Mouse (Mus musculus) erythroblast, embryonic 14.5 days (primary cell): ENCODE data around the gene Foxl1. TPM values are rescaled to one million over a fixed set of nuclear protein-coding genes. Genes with fewer than 3 reads are reported as not detected.
A peak's percentile ranks its signal among the peaks of the same experiment; 100 is the strongest.

ENCODE experiments used
- H3K27me3 ChIP-seq: 2 replicates; pipeline ENCODE4 v1.6.1; 2012; ENCODE audit warnings: inconsistent platforms; ENCODE audit not compliant: control insufficient read depth
- H3K36me3 ChIP-seq: 2 replicates; pipeline ENCODE4 v1.6.1; 2012; ENCODE audit warnings: mild to moderate bottlenecking, inconsistent platforms; ENCODE audit not compliant: control insufficient read depth
- H3K4me1 ChIP-seq: 2 replicates; pipeline ENCODE4 v1.6.1; 2012; ENCODE audit warnings: inconsistent platforms; ENCODE audit not compliant: control insufficient read depth
- H3K4me3 ChIP-seq: replicated peaks from 2 replicates; pipeline ENCODE3; 2012; ENCODE audit warnings: moderate library complexity, mild to moderate bottlenecking, inconsistent platforms
- H3K9me3 ChIP-seq: 2 replicates; pipeline ENCODE4 v1.6.1; 2012; ENCODE audit warnings: low read length, inconsistent platforms, mixed read lengths; ENCODE audit not compliant: control insufficient read depth
- GATA1 ChIP-seq: IDR thresholded peaks from 2 replicates; pipeline ENCODE4 v1.6.1; 2012; ENCODE audit warnings: low read length, inconsistent platforms, mixed read lengths
- TAL1 ChIP-seq: IDR thresholded peaks from 3 replicates; pipeline ENCODE4 v1.6.1; 2012; ENCODE audit warnings: low read length, inconsistent platforms, mixed read lengths
- polyA plus RNA-seq: library from polyadenylated mRNA; stranded (reverse); fragments of >175 nt; gene quantifications from 2 replicates; pipeline ENCODE4 v1.2.3, GENCODE M21; 2012

The Foxl1 gene
- polyA plus RNA-seq, 1 experiment = not detected

- Histone ChIP-seq H3K4me1 (no peaks in the 10 kb centered on the region), H3K4me3 (no peak overlapping the region), H3K27me3 (peaks cover 82% of the 10 kb centered on the region), H3K36me3 (no peaks in the 10 kb centered on the region), H3K9me3 (no peaks in the 10 kb centered on the region)
- TF ChIP-seq TAL1 (no peak), GATA1 (no peak)
Measured at GRCm38 (mm10) chr8:121090716-121091115, 37.0 kb upstream of the Foxl1 start.

GRCm38 (mm10) chr8:121092141-121092540 lies 35.6 kb upstream of the Foxl1 start:
- H3K4me1 ChIP-seq = no peaks in the 10 kb centered on the region
- TF ChIP-seq TAL1 (no peak), GATA1 (no peak)
- no peak overlapping the region for H3K4me3 ChIP-seq
- H3K36me3 ChIP-seq = peaks cover 2% of the 10 kb centered on the region
- H3K27me3 ChIP-seq = peaks cover 67% of the 10 kb centered on the region
- H3K9me3 ChIP-seq = no peaks in the 10 kb centered on the region

- TF ChIP-seq TAL1 = no peak
- H3K9me3 ChIP-seq = no peaks in the 10 kb centered on the region
- H3K27me3 ChIP-seq = peaks cover 63% of the 10 kb centered on the region
- peaks cover 7% of the 10 kb centered on the region for H3K36me3 ChIP-seq
- no peaks in the 10 kb centered on the region for H3K4me1 ChIP-seq
- no peak overlapping the region for H3K4me3 ChIP-seq
Measured at GRCm38 (mm10) chr8:121092627-121093026, 35.1 kb upstream of the Foxl1 start.

- no peak overlapping the region for H3K4me3 ChIP-seq
- TF ChIP-seq GATA1 = no peak
- no peak for TF ChIP-seq TAL1
- H3K9me3 ChIP-seq = no peaks in the 10 kb centered on the region
- peaks cover 54% of the 10 kb centered on the region for H3K27me3 ChIP-seq
- H3K36me3 ChIP-seq = peaks cover 15% of the 10 kb centered on the region
- no peaks in the 10 kb centered on the region for H3K4me1 ChIP-seq
Measured at GRCm38 (mm10) chr8:121093496-121093895, 34.2 kb upstream of the Foxl1 start.

GRCm38 (mm10) chr8:121104049-121104818 lies 23.5 kb upstream of the Foxl1 start:
- Histone ChIP-seq H3K4me3 (no peak overlapping the region), H3K27me3 (no peaks in the 10 kb centered on the region), H3K4me1 (peaks cover 30% of the 10 kb centered on the region), H3K9me3 (no peaks in the 10 kb centered on the region), H3K36me3 (peaks cover 72% of the 10 kb centered on the region)
- TF ChIP-seq GATA1 (no peak), TAL1 (no peak)

GRCm38 (mm10) chr8:121107668-121108656 lies 19.8 kb upstream of the Foxl1 start, which contains the start of gene Mthfsd:
Mthfsd (minus strand) TSS chr8:121108392.
- no peaks in the 10 kb centered on the region for H3K9me3 ChIP-seq
- peak; percentile 63 for TF ChIP-seq GATA1
- no peak for TF ChIP-seq TAL1
- H3K4me3 ChIP-seq = peak within 1 kb of the TSS; percentile 66
- peaks cover 23% of the 10 kb centered on the region for H3K27me3 ChIP-seq
- H3K4me1 ChIP-seq = peaks cover 32% of the 10 kb centered on the region
- H3K36me3 ChIP-seq = peaks cover 35% of the 10 kb centered on the region

- H3K4me3 ChIP-seq = peak overlapping the region; percentile 66
- H3K9me3 ChIP-seq = no peaks in the 10 kb centered on the region
- H3K36me3 ChIP-seq = peaks cover 28% of the 10 kb centered on the region
- no peak for TF ChIP-seq GATA1
- TF ChIP-seq TAL1 = no peak
- H3K27me3 ChIP-seq = peaks cover 30% of the 10 kb centered on the region
- H3K4me1 ChIP-seq = peaks cover 32% of the 10 kb centered on the region
Measured at GRCm38 (mm10) chr8:121108657-121109056, 19.1 kb upstream of the Foxl1 start.

- Histone ChIP-seq H3K36me3 (peaks cover 5% of the 10 kb centered on the region), H3K27me3 (peaks cover 57% of the 10 kb centered on the region), H3K9me3 (peaks cover 8% of the 10 kb centered on the region; the same call in 1 of the 2 replicates), H3K4me1 (peaks cover 33% of the 10 kb centered on the region), H3K4me3 (no peak overlapping the region)
- TF ChIP-seq TAL1 (no peak), GATA1 (no peak)
Measured at GRCm38 (mm10) chr8:121111145-121111907, 16.4 kb upstream of the Foxl1 start.

GRCm38 (mm10) chr8:121113261-121113660 lies 14.5 kb upstream of the Foxl1 start:
- Histone ChIP-seq H3K9me3 (peaks cover 23% of the 10 kb centered on the region), H3K27me3 (peaks cover 76% of the 10 kb centered on the region), H3K36me3 (no peaks in the 10 kb centered on the region), H3K4me1 (peaks cover 16% of the 10 kb centered on the region), H3K4me3 (no peak overlapping the region)
- TF ChIP-seq TAL1 (no peak), GATA1 (no peak)
